In genomic region chr7:120182891-120183290, GRCm38 (mm10) we compare ENCODE assay signal across 38 mouse cellular contexts. TPM values are rescaled to one million over a fixed set of nuclear protein-coding genes. Genes with fewer than 3 reads are reported as not detected.
"Had no signal": no experiment of that assay in that cellular context is flagged by ENCODE, and none has a peak within 500 bp of the region (broad histone marks: within the 10 kb centered on the region; RNA-seq: fewer than 3 reads in every experiment).

No protein-coding gene starts in this region.

- H3K27ac ChIP-seq: limb, embryonic 10.5 days; limb, embryonic 12.5 days; limb, embryonic 13.5 days; limb, embryonic 15.5 days; liver, embryonic 12.5 days; liver, embryonic 13.5 days; liver, embryonic 14.5 days; liver, embryonic 15.5 days; lung, embryonic 15.5 days; macrophage; midbrain, embryonic 10.5 days; midbrain, embryonic 12.5 days; midbrain, embryonic 13.5 days; midbrain, embryonic 15.5 days; neural tube, embryonic 12.5 days had no signal

- H3K9me3 ChIP-seq: limb, embryonic 10.5 days; limb, embryonic 12.5 days; limb, embryonic 13.5 days; limb, embryonic 15.5 days; liver, embryonic 12.5 days; liver, embryonic 13.5 days; liver, embryonic 15.5 days; lung, embryonic 15.5 days; midbrain, embryonic 10.5 days; midbrain, embryonic 12.5 days; midbrain, embryonic 13.5 days; midbrain, embryonic 15.5 days; neural tube, embryonic 12.5 days had no signal

- DNase-seq: left cerebral cortex, postnatal 4 days; liver; liver, embryonic 13.5 days; liver, postnatal 0 days; lung, adult 18-20 months; lung, adult 2 months; lung, embryonic 14.5 days; lung, postnatal 10 days; lung, postnatal 14 days; lung, postnatal 36 days; lung, postnatal 4 days; midbrain, embryonic 14.5 days had no signal

- H3K36me3 ChIP-seq: limb, embryonic 10.5 days; limb, embryonic 12.5 days; limb, embryonic 13.5 days; limb, embryonic 15.5 days; liver, embryonic 12.5 days; liver, embryonic 13.5 days; liver, embryonic 15.5 days; lung, embryonic 15.5 days; midbrain, embryonic 10.5 days; midbrain, embryonic 12.5 days; midbrain, embryonic 13.5 days; midbrain, embryonic 15.5 days; neural tube, embryonic 12.5 days had no signal

- ATAC-seq: liver, embryonic 12.5 days; liver, postnatal 0 days; lung, postnatal 0 days; midbrain, embryonic 13.5 days; midbrain, embryonic 15.5 days; midbrain, embryonic 16.5 days had no signal

- H3K4me2 ChIP-seq: limb, embryonic 12.5 days; limb, embryonic 13.5 days; limb, embryonic 15.5 days; liver, embryonic 11.5 days; liver, embryonic 12.5 days; liver, embryonic 13.5 days; liver, embryonic 15.5 days; lung, embryonic 14.5 days; lung, embryonic 15.5 days; midbrain, embryonic 11.5 days; midbrain, embryonic 12.5 days; midbrain, embryonic 13.5 days; midbrain, embryonic 15.5 days; neural tube, embryonic 12.5 days had no signal

- H3K9ac ChIP-seq: limb, embryonic 12.5 days; limb, embryonic 13.5 days; limb, embryonic 15.5 days; liver, embryonic 12.5 days; liver, embryonic 13.5 days; liver, embryonic 14.5 days; liver, embryonic 15.5 days; liver, postnatal 0 days; lung, embryonic 14.5 days; lung, embryonic 15.5 days; midbrain, embryonic 12.5 days; midbrain, embryonic 13.5 days; midbrain, embryonic 15.5 days; neural tube, embryonic 12.5 days had no signal

- H3K27me3 ChIP-seq: limb, embryonic 12.5 days; limb, embryonic 13.5 days; limb, embryonic 15.5 days; liver, embryonic 12.5 days; liver, embryonic 13.5 days; liver, embryonic 15.5 days; lung, embryonic 15.5 days; megakaryocyte, embryonic 14.5 days; midbrain, embryonic 12.5 days; midbrain, embryonic 13.5 days; midbrain, embryonic 15.5 days; neural tube, embryonic 12.5 days had no signal

- H3K4me1 ChIP-seq: limb, embryonic 10.5 days; limb, embryonic 12.5 days; limb, embryonic 13.5 days; limb, embryonic 15.5 days; liver, embryonic 12.5 days; liver, embryonic 13.5 days; megakaryocyte, embryonic 14.5 days; midbrain, embryonic 10.5 days; midbrain, embryonic 12.5 days; midbrain, embryonic 15.5 days had no signal

- H3K4me3 ChIP-seq: limb, embryonic 10.5 days; limb, embryonic 12.5 days; limb, embryonic 13.5 days; limb, embryonic 15.5 days; liver, embryonic 12.5 days; liver, embryonic 13.5 days; liver, embryonic 15.5 days; lung, embryonic 15.5 days; megakaryocyte, embryonic 14.5 days; midbrain, embryonic 10.5 days; midbrain, embryonic 12.5 days; midbrain, embryonic 13.5 days; midbrain, embryonic 15.5 days; myocyte; neural tube, embryonic 12.5 days had no signal

RNA-seq across cellular contexts. Expression of gene Anks4b, which starts 9.2 kb away (rescaled TPM):
- polyA plus RNA-seq: limb, embryonic 10.5 days; limb, embryonic 11.5 days; limb, embryonic 12.5 days; limb, embryonic 13.5 days; limb, embryonic 15.5 days; lung, adult 2 months; lung, embryonic 14.5 days; lung, embryonic 15.5 days; lung, embryonic 16.5 days; lung, postnatal 0 days; macrophage; midbrain, embryonic 10.5 days; midbrain, embryonic 11.5 days; midbrain, embryonic 12.5 days; midbrain, embryonic 13.5 days; midbrain, embryonic 14.5 days; midbrain, embryonic 15.5 days; midbrain, embryonic 16.5 days; midbrain, postnatal 0 days; myocyte; neural tube, embryonic 11.5 days had no signal

RNA-seq across cellular contexts. Expression of gene Crym, which starts 19.0 kb away (rescaled TPM):
- polyA plus RNA-seq: macrophage had no signal

RNA-seq across cellular contexts. Expression of gene Abca14, which starts 20.9 kb away (rescaled TPM):
- polyA plus RNA-seq: limb, embryonic 10.5 days; limb, embryonic 11.5 days; limb, embryonic 12.5 days; limb, embryonic 13.5 days; limb, embryonic 15.5 days; liver, embryonic 11.5 days; liver, embryonic 15.5 days; lung, embryonic 15.5 days; lung, embryonic 16.5 days; macrophage; midbrain, embryonic 10.5 days; midbrain, embryonic 11.5 days; midbrain, embryonic 12.5 days; midbrain, embryonic 13.5 days; midbrain, embryonic 14.5 days; midbrain, embryonic 15.5 days; midbrain, embryonic 16.5 days; midbrain, postnatal 0 days; myocyte; neural tube, embryonic 11.5 days; neural tube, embryonic 12.5 days had no signal

RNA-seq across cellular contexts. Expression of gene Zp2, which starts 37.8 kb away (rescaled TPM):
- polyA plus RNA-seq: limb, embryonic 10.5 days; limb, embryonic 11.5 days; limb, embryonic 12.5 days; liver, adult 2 months; liver, embryonic 11.5 days; liver, embryonic 12.5 days; liver, embryonic 13.5 days; liver, embryonic 14.5 days; liver, embryonic 15.5 days; liver, embryonic 16.5 days; liver, postnatal 0 days; lung, embryonic 14.5 days; lung, embryonic 15.5 days; lung, embryonic 16.5 days; lung, postnatal 0 days; macrophage; midbrain, embryonic 10.5 days; midbrain, embryonic 11.5 days; midbrain, embryonic 12.5 days; midbrain, embryonic 13.5 days; midbrain, embryonic 14.5 days; midbrain, embryonic 15.5 days; midbrain, embryonic 16.5 days; midbrain, postnatal 0 days; neural tube, embryonic 11.5 days; neural tube, embryonic 12.5 days had no signal
